Mouse (Mus musculus) left cerebral cortex, adult 2 months (tissue): ENCODE data around the gene Ube3b. TPM values are rescaled to one million over a fixed set of nuclear protein-coding genes. Genes with fewer than 3 reads are reported as not detected.

Experiments
- DNase-seq, 2 experiments: peaks; one replicate each; pipeline ENCODE4 v3.0.0; 2021 to 2022; ENCODE audit warnings: low spot score in 2 of 2, mixed read lengths in 1 of 2; ENCODE audit errors: extremely low spot score in 1 of 2
- H3K27ac ChIP-seq: fragments of 200-600 bp; 2 replicates; pipeline ENCODE4 v1.8.1; 2022
- H3K4me3 ChIP-seq: fragments of 200-600 bp; 2 replicates; pipeline ENCODE4 v1.8.1; 2022
- CTCF ChIP-seq: fragments of 200-600 bp; IDR thresholded peaks from 2 replicates; pipeline ENCODE4 v1.8.1; 2022; ENCODE audit warnings: antibody characterized with exemption, mild to moderate bottlenecking, moderate library complexity
- intact Hi-C: fragments of 180-260 bp; cut with DNase I; formaldehyde crosslinking; loops from one replicate; pipeline ENCODE4 v1.15.1; 2025
- total RNA-seq, 2 experiments: library from RNA; stranded (reverse); gene quantifications; 2 replicates each; pipeline ENCODE4 v1.2.3; 2021

The Ube3b gene
- total RNA-seq, 2 experiments from 2014 or later, result 79.6 to 83.8 TPM

DNA sequence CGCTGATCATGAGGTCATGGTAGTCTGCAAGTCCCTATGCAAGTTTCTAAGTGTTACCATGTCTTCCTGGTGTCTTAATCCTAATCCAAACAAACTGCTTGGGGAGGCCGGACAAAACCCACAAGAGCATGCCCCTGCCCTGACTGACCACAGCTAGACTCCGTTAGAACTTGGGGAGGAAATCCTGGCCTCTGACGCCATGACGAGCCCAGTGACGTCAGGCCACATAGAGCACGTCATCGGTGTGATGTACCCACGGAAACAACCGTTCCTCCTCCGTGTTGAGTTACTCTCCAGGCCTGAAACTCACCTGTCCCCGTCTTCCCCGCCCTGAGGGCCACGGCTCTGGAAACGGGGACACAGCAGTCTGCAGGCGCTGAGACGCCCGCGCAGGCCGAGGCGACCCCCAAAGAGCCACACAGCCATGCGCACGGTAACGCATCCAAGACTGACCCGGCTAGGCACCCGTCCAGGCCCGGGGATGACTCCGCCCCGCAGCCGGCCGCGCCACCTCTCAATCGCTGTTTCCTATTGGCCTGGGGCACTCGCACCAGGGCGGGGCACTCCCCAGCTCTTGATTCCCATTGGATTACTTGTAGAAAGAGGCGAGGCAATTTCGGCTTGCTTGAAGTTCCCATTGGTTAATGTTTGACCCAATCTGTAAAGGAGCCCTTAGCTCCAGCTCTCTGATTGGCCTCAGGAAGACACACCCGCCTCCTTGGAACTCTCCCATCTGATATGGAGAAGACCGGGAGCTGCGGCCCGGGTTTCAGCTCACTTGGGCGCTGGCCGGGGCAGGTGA lies 63.4 kb downstream of the Ube3b start, which contains the start of the genes Mmab and Mvk:
Gene Mmab (minus strand): TSS at position 495 of the 802 bp plus-strand sequence.
Gene Mvk (plus strand): TSS at position 704 of the 802 bp plus-strand sequence.
- peak; percentile 97 to 98 for DNase-seq
- Histone ChIP-seq H3K27ac (peak within 1 kb of the TSS; percentile 92), H3K4me3 (peak within 1 kb of the TSS; percentile 84)
- TF ChIP-seq CTCF, result no peak; the same call in 1 of the 2 replicates
- intact Hi-C loops, result no loop called here

DNA sequence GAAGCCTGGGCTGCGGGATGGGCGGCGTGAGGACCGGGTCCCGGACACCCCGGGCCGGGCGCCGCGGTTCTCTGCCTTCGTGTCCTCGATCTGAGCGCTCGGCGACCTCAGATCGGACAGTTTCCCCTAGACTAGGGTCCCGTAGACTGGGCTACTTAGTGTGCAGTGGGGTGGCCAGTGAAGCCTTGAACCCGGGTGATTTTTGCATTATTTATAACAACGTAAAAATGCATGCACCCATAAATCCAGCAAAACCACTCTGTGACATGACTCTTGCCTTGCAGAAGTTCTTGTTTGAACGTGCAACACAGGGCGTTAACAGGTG lies 63.9 kb downstream of the Ube3b start:
- no peak for TF ChIP-seq CTCF
- no peak for DNase-seq
- Histone ChIP-seq H3K27ac (0 out of 2 replicates have a peak overlapping the region, but pooled peaks have one; percentile 63), H3K4me3 (peak overlapping the region; percentile 84)
- intact Hi-C loops, result no loop called here

DNA sequence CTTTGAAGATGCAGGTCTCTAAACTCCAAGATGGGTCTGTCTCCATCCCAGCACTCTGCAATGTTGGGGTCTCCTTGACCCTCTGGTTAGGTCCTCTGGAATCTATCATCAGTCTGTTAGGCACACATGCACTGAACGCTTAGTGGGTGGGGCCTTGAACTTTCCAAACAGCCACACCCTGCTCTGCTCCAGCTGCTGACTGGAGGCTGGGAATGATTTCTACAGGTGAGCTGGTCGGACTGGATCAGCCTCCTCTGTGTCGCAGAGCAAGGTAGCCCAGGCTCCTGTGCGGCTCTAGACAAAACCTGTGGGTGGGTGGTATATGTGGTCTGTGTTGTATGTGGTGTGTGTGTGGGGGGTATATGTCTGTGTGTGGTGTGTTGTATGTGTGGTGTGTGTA lies 68.6 kb downstream of the Ube3b start:
- H3K27ac ChIP-seq, result no peak overlapping the region
- no peak for TF ChIP-seq CTCF
- intact Hi-C loops, result no loop called here

DNA sequence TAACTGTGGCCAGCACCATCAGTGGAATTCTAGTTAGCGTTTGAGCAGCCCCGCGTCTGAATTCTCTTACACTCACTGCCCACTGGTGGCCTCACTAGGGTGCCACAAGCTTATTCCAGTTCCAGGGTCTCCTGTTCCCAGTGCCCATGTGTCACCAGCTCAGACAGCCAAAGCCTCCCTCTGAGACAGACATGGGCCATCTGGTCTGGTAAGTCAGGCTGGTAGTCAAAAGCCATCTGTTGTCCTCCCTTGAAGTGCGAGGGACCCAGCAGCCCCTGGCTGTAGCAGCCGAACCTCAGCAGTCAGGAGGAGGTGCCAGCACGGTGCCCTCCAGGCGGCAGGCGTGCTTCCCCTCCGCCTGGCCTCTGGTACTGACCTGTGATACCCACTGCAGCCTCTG lies 75.9 kb downstream of the Ube3b start:
- intact Hi-C loops, result no loop called here
- Histone ChIP-seq H3K4me3 (no peak overlapping the region), H3K27ac (no peak overlapping the region)
- DNase-seq, result no peak
- no peak for TF ChIP-seq CTCF

More for the DNA sequence above, 68.6 kb downstream of the Ube3b start:
- no peak for DNase-seq
- no peak overlapping the region for H3K4me3 ChIP-seq

DNA sequence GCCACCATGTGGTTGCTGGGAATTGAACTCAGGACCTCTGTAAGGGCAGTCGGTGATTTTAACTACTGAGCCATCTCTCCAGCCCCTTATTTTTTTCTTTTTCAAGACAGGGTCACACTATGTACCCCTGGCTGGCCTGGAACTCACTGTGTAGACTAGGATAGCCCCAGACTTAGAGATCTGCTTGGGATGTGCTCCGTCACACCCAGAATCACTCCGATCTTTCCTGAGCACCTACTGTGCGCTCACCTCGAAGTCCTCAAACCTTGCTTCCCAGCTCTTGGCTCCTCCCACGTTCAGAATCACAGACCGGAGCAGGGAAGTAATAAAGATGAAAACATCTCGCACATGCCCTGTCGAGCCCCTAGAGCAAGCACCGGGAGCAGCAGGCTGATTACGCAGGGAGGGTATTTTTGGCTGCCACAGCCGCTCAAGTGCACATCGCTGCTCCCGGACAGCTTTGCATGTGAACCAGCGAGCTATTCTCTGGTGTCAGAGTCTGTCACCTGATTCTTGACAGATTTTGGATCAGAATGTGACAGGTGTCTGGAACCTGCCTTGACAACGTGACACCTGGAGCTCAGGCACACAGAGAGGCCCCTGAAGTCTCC lies 76.7 kb downstream of the Ube3b start:
- TF ChIP-seq CTCF, result no peak
- intact Hi-C loops, result no loop called here
- no peak for DNase-seq
- H3K4me3 ChIP-seq, result no peak overlapping the region
- no peak overlapping the region for H3K27ac ChIP-seq

DNA sequence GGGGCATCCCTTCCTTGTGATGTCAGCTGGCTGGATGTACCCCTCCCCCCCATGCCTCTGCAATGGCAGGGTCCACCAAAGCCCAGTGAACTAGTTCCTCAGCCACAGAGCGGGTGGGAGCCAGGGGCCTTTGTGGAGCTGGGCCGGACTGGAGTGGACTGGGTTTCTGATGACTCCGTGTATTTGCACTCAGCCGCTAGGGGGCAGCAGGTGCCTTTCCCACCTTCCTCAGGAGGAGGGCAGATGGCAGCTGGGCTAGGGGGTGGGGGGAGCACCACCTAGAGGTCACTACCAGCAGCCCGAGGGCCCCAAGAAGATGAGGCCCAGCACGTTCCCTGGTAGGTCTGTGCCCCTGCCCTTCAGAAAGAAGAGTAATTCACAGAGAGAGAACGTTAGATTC lies 80.8 kb downstream of the Ube3b start:
- peak; percentile 80 to 81 for DNase-seq

DNA sequence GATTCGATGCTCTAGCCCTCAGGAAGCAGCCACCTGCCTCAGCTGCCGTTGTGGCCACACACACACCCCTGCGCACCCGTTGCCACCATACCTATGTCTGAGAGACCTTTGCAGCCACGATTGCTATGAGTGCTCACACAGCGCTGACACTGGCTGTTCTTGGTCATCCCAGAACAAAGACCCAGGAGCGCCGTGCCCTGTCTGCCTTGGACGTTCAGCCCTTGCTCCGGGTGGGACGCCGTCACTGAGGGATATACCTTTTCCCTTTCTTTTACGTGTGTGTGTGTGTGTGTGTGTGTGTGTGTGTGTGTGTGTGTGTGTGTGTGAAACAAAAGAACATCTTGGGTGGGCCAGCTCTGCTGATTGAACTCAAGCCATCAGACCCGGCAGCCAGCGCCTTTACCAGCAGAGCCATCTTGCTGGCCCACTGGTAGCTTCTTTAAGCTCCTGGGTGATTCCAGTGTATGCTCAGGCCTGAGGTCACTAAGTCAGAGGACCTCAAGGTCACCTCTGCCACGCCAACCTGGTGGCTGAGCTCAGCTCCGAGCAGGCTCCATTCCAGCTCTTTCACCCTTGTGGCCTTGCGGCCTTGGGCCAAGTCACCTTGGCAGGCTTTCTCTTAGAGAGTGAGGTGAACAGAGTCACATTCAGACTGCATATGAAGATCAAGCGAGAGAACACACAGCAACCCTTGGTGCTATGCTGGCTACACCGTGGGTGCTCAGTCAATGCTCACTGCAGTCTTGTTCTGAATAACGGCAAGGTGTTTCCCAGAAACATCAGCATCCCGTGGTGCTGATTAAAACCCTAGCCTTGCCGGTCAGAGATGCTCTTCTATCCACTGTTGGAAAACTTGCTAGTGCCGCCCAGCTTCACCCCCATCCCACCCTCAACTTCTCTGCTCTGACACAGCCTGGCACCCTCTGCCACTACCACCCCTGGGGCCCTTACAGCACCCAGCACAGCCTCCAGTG lies 81.9 kb downstream of the Ube3b start:
- DNase-seq, result no peak
- Histone ChIP-seq H3K4me3 (no peak overlapping the region), H3K27ac (no peak overlapping the region)
- intact Hi-C loops, result no loop called here
- TF ChIP-seq CTCF, result no peak

More for the DNA sequence above, 80.8 kb downstream of the Ube3b start:
- peak; percentile 78 for TF ChIP-seq CTCF
- Histone ChIP-seq H3K27ac (no peak overlapping the region), H3K4me3 (no peak overlapping the region)
- intact Hi-C loops, result loop anchor here (1.0 to 2.0 kb wide), 2 partner anchors 107 to 158 kb away; partner anchors contain the start of gene Fam222a

DNA sequence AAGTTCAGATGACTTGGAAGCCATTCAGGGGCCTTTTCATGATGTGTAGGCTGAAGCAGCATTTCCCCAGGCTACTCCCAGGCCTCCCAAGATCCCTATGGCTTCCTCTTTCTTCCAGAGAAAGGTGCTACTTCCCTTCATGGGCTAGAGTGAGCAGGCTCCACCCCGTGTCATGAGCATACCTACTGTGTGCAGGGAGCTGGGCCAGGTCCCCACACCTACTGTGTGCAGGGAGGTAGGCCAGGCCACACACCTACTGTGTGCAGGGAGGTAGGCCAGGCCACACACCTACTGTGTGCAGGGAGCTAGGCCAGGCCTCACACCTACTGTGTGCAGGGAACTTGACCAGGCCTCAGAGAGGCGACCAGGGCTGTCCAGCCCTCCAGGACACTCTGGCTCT lies 84.2 kb downstream of the Ube3b start:
- H3K27ac ChIP-seq, result no peak overlapping the region
- TF ChIP-seq CTCF, result no peak
- intact Hi-C loops, result no loop called here

DNA sequence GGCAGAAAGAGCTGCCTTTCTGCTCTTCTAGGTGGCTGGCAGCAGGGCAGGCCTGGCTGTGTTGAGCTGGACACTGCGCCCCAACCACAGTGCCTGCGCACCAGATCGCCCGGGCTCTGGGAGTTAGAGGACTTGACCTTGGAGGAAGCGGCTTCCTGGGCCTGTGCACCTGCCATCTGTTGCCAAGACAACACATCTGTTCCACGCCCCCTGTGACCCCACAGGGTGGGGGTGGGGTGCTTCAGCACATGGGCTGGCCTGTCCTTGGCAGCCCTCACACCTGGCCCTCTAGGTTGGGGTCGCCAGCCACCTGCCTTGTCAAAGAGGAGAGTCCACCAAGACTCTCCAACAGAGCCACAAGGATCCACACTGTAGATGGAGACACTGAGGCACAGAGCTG lies 85.2 kb downstream of the Ube3b start:
- no peak for TF ChIP-seq CTCF
- no peak for DNase-seq
- H3K4me3 ChIP-seq, result no peak overlapping the region
- intact Hi-C loops, result no loop called here
- H3K27ac ChIP-seq, result no peak overlapping the region

More for the DNA sequence above, 84.2 kb downstream of the Ube3b start:
- no peak for DNase-seq
- H3K4me3 ChIP-seq, result no peak overlapping the region

DNA sequence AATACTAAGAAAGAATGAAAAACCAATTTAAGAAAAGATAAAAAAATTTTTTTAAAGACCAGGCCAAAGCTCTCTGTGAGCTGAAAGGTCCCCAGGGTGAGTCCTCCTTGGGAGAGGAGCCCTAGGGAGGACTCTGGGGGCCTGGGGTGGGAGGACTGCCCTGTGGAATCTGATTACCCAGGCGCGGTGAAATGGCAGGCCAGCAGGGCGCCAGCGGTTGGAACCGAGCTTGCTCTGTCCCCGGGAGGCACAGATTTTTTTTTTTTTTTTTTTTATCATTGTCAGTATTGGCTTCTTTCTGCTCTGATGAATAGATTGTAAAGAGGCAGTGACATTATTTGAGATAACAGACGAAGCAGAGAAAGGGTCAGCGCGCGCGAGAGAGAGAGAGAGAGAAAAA lies 86.6 kb downstream of the Ube3b start:
- intact Hi-C loops, result no loop called here
- Histone ChIP-seq H3K27ac (no peak overlapping the region), H3K4me3 (no peak overlapping the region)
- DNase-seq, result no peak
- no peak for TF ChIP-seq CTCF

DNA sequence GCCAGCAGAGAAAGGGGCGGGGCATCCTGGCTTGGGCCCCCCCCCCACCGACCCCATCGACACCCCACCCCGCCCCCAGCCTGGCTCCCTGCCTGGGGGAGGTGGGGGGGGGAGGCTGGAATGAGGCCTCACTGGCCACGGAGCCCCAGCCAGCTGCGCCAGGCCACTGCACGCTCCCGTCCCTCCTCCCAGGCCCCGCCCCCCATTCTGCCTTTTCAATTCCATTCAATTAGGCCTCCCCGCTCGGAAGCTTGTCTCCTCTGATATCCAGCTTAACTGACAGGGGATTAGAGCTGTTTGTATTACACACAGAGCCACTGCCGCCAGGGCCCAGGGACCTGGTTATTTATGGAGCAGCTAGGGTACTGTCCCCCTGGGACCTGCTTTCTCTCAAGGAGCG lies 87.0 kb downstream of the Ube3b start:
- peak; percentile 32 to 48 for DNase-seq
- Histone ChIP-seq H3K27ac (peak overlapping the region; percentile 57), H3K4me3 (no peak overlapping the region)
- no peak for TF ChIP-seq CTCF
- intact Hi-C loops, result no loop called here
